Mouse (Mus musculus) kidney, embryonic 16.5 days (tissue): ENCODE results near the gene Selenof. TPM values are rescaled to one million over a fixed set of nuclear protein-coding genes. Genes with fewer than 3 reads are reported as not detected.
A peak's percentile ranks its signal among the peaks of the same experiment; 100 is the strongest.
"Not testable (repeated sequence)": the region's sequence is repeated elsewhere in the genome, so short reads cannot be mapped to it uniquely, and the experiment has no call there.

Experiments
- ATAC-seq: fragments of 200-750 bp; cut with Nextera tagmentation; 2 replicates; pipeline ENCODE4 v1.8.0; 2017; ENCODE audit warnings: moderate TSS enrichment; ENCODE audit not compliant: low FRiP score, low TSS enrichment
- H3K27ac ChIP-seq: fragments of 300-500 bp; sonication (generic); 2 replicates; pipeline ENCODE4 v1.5.1; 2014; ENCODE audit warnings: low read length
- H3K27me3 ChIP-seq: fragments of 300-500 bp; sonication (generic); 2 replicates; pipeline ENCODE4 v1.6.1; 2014; ENCODE audit warnings: low read length, control low read depth, mixed read lengths; ENCODE audit not compliant: insufficient read depth
- H3K36me3 ChIP-seq: fragments of 300-500 bp; sonication (generic); 2 replicates; pipeline ENCODE4 v1.6.1; 2014; ENCODE audit warnings: low read length, control low read depth, mixed read lengths; ENCODE audit not compliant: insufficient read depth
- H3K4me1 ChIP-seq: fragments of 300-500 bp; sonication (generic); 2 replicates; pipeline ENCODE4 v1.6.1; 2014; ENCODE audit warnings: low read length, control low read depth, mixed read lengths; ENCODE audit not compliant: insufficient read depth
- H3K4me2 ChIP-seq: fragments of 300-500 bp; sonication (generic); replicated peaks from 2 replicates; pipeline ENCODE4 v1.6.1; 2014; ENCODE audit warnings: low read depth, low read length
- H3K4me3 ChIP-seq: fragments of 300-500 bp; sonication (generic); 2 replicates; pipeline ENCODE4 v1.5.1; 2014; ENCODE audit warnings: mild to moderate bottlenecking, low read length
- H3K9ac ChIP-seq: fragments of 300-500 bp; sonication (generic); replicated peaks from 2 replicates; pipeline ENCODE4 v1.6.1; 2014; ENCODE audit warnings: low read length
- H3K9me3 ChIP-seq: fragments of 300-500 bp; sonication (generic); 2 replicates; pipeline ENCODE4 v1.6.1; 2016; ENCODE audit warnings: low read length, control low read depth
- whole genome bisulfite sequencing: fragments of 180-500 bp; shearing (Covaris S2); extraction: QIAGEN DNeasy Blood & Tissue Kit; methylation state at CpG from one replicate; pipeline ENCODE4 v1.1.7; 2014; 5-methylcytosine and 5-hydroxymethylcytosine counted together
- polyA plus RNA-seq: library from polyadenylated mRNA; unstranded; fragments of >200 nt; fragmentation: Nextera tagmentation; extraction: Ambion mirVana; gene quantifications from 2 replicates; pipeline ENCODE4 v1.2.1, GENCODE M21; 2015

The Selenof gene
- polyA plus RNA-seq, 1 experiment from 2014 or later = 709 TPM

GRCm38 (mm10) chr3:144592992-144593785 lies 23.1 kb downstream of the Selenof start:
- no peak overlapping the region for H3K4me2 ChIP-seq
- no peak overlapping the region for H3K9ac ChIP-seq
- H3K4me1 ChIP-seq = no peaks in the 10 kb centered on the region
- H3K27ac ChIP-seq = no peak overlapping the region
- H3K27me3 ChIP-seq = no peaks in the 10 kb centered on the region
- H3K9me3 ChIP-seq = no peaks in the 10 kb centered on the region
- ATAC-seq = no peak
- 72% methylated on average over 9 of the region's 9 CpGs for WGBS
- H3K36me3 ChIP-seq = peaks cover 45% of the 10 kb centered on the region
- no peak overlapping the region for H3K4me3 ChIP-seq

- H3K27ac ChIP-seq = no peak overlapping the region
- H3K9me3 ChIP-seq = no peaks in the 10 kb centered on the region
- peaks cover 32% of the 10 kb centered on the region for H3K36me3 ChIP-seq
- no peak overlapping the region for H3K4me2 ChIP-seq
- no peak for ATAC-seq
- no peak overlapping the region for H3K4me3 ChIP-seq
- H3K27me3 ChIP-seq = no peaks in the 10 kb centered on the region
- H3K4me1 ChIP-seq = no peaks in the 10 kb centered on the region
- no peak overlapping the region for H3K9ac ChIP-seq
- 87% methylated on average over 4 of the region's 4 CpGs for WGBS
Measured at GRCm38 (mm10) chr3:144597121-144597520, 27.0 kb downstream of the Selenof start.

- no peaks in the 10 kb centered on the region for H3K9me3 ChIP-seq
- no peak overlapping the region for H3K4me3 ChIP-seq
- no peak overlapping the region for H3K4me2 ChIP-seq
- peaks cover 31% of the 10 kb centered on the region for H3K36me3 ChIP-seq
- peaks cover 4% of the 10 kb centered on the region; the same call in 1 of the 2 replicates for H3K4me1 ChIP-seq
- H3K9ac ChIP-seq = no peak overlapping the region
- no peak for ATAC-seq
- H3K27me3 ChIP-seq = no peaks in the 10 kb centered on the region
- 88% methylated on average over 12 of the region's 12 CpGs for WGBS
- no peak overlapping the region for H3K27ac ChIP-seq
Measured at GRCm38 (mm10) chr3:144597790-144598467, 27.8 kb downstream of the Selenof start.

GRCm38 (mm10) chr3:144602413-144602812 lies 32.3 kb downstream of the Selenof start:
- H3K9ac ChIP-seq = no peak overlapping the region
- peaks cover 4% of the 10 kb centered on the region; the same call in 1 of the 2 replicates for H3K4me1 ChIP-seq
- ATAC-seq = peak; percentile 23; the same call in 1 of the 2 replicates
- no peak overlapping the region for H3K27ac ChIP-seq
- 35% methylated on average over 4 of the region's 4 CpGs for WGBS
- no peak overlapping the region for H3K4me3 ChIP-seq
- H3K9me3 ChIP-seq = no peaks in the 10 kb centered on the region
- peaks cover 15% of the 10 kb centered on the region; the same call in 1 of the 2 replicates for H3K36me3 ChIP-seq
- H3K27me3 ChIP-seq = no peaks in the 10 kb centered on the region
- H3K4me2 ChIP-seq = no peak overlapping the region

GRCm38 (mm10) chr3:144602819-144603218 lies 32.7 kb downstream of the Selenof start:
- no peaks in the 10 kb centered on the region for H3K27me3 ChIP-seq
- ATAC-seq = 0 out of 2 replicates have a peak, but pooled peaks have one; percentile 12
- H3K4me3 ChIP-seq = no peak overlapping the region
- no peak overlapping the region for H3K27ac ChIP-seq
- no peak overlapping the region for H3K4me2 ChIP-seq
- WGBS = 62% methylated on average over 7 of the region's 7 CpGs
- H3K36me3 ChIP-seq = peaks cover 14% of the 10 kb centered on the region; the same call in 1 of the 2 replicates
- H3K9ac ChIP-seq = no peak overlapping the region
- H3K4me1 ChIP-seq = peaks cover 4% of the 10 kb centered on the region; the same call in 1 of the 2 replicates
- no peaks in the 10 kb centered on the region for H3K9me3 ChIP-seq

GRCm38 (mm10) chr3:144603558-144603957 lies 33.5 kb downstream of the Selenof start:
- Histone ChIP-seq H3K36me3 (0 out of 2 replicates have a peak, but pooled peaks cover 8% of the 10 kb centered on the region), H3K4me3 (no peak overlapping the region), H3K27me3 (no peaks in the 10 kb centered on the region), H3K4me1 (peaks cover 4% of the 10 kb centered on the region; the same call in 1 of the 2 replicates), H3K9ac (no peak overlapping the region), H3K27ac (no peak overlapping the region), H3K9me3 (no peaks in the 10 kb centered on the region), H3K4me2 (no peak overlapping the region)
- ATAC-seq = no peak
- 77% methylated on average over 3 of the region's 3 CpGs for WGBS

- H3K9ac ChIP-seq = no peak overlapping the region
- H3K27me3 ChIP-seq = no peaks in the 10 kb centered on the region
- 77% methylated on average over 7 of the region's 7 CpGs for WGBS
- peaks cover 4% of the 10 kb centered on the region; the same call in 1 of the 2 replicates for H3K4me1 ChIP-seq
- no peak overlapping the region for H3K27ac ChIP-seq
- no peak overlapping the region for H3K4me2 ChIP-seq
- H3K36me3 ChIP-seq = 0 out of 2 replicates have a peak, but pooled peaks cover 8% of the 10 kb centered on the region
- H3K4me3 ChIP-seq = no peak overlapping the region
- ATAC-seq = no peak
- peaks cover 1% of the 10 kb centered on the region for H3K9me3 ChIP-seq
Measured at GRCm38 (mm10) chr3:144604205-144604604, 34.1 kb downstream of the Selenof start.

GRCm38 (mm10) chr3:144605811-144606210 lies 35.7 kb downstream of the Selenof start:
- ATAC-seq, H3K27ac ChIP-seq, H3K4me3 ChIP-seq, H3K9ac ChIP-seq, H3K27me3 ChIP-seq, H3K9me3 ChIP-seq, H3K4me1 ChIP-seq, H3K36me3 ChIP-seq, H3K4me2 ChIP-seq: not testable (repeated sequence)
- 72% methylated on average over 7 of the region's 7 CpGs for WGBS

- Histone ChIP-seq H3K9me3 (peaks cover 5% of the 10 kb centered on the region), H3K27me3 (no peaks in the 10 kb centered on the region), H3K9ac (no peak overlapping the region), H3K4me3 (no peak overlapping the region), H3K27ac (no peak overlapping the region), H3K4me2 (no peak overlapping the region), H3K4me1 (peaks cover 10% of the 10 kb centered on the region; the same call in 1 of the 2 replicates), H3K36me3 (0 out of 2 replicates have a peak, but pooled peaks cover under 1% of the 10 kb centered on the region)
- ATAC-seq = no peak
- WGBS = 76% methylated on average over 4 of the region's 4 CpGs
Measured at GRCm38 (mm10) chr3:144606449-144606848, 36.3 kb downstream of the Selenof start.
